Mouse (Mus musculus) macrophage (primary cell): Measurements from ENCODE around the gene Fstl4. TPM values are rescaled to one million over a fixed set of nuclear protein-coding genes. Genes with fewer than 3 reads are reported as not detected.

Experiments used
- H3K27ac ChIP-seq: fragments of 350-480 bp; formaldehyde crosslinking; 2 replicates; pipeline ENCODE4 v1.9.0; 2021
- H3K36me3 ChIP-seq: fragments of 350-480 bp; formaldehyde crosslinking; 2 replicates; pipeline ENCODE4 v1.9.0; 2021; ENCODE audit errors: inconsistent target
- H3K4me3 ChIP-seq: fragments of 350-480 bp; formaldehyde crosslinking; 2 replicates; pipeline ENCODE4 v1.9.0; 2021; ENCODE audit errors: inconsistent target
- H3K79me2 ChIP-seq: fragments of 350-480 bp; formaldehyde crosslinking; 2 replicates; pipeline ENCODE4 v1.9.0; 2021; ENCODE audit errors: inconsistent target
- WGBS: methylation state at CpG from one replicate; pipeline ENCODE4 v1.1.7; 2026; ENCODE audit warnings: inconsistent platforms; ENCODE audit not compliant: missing documents; 5-methylcytosine and 5-hydroxymethylcytosine counted together
- polyA plus RNA-seq: library from polyadenylated mRNA; stranded (reverse); fragments of 250-400 nt; gene quantifications from 3 replicates; pipeline ENCODE4 v1.2.4, GENCODE M21; 2018; ENCODE audit warnings: inconsistent platforms
- total RNA-seq, 78 experiments: library from RNA; depleted of rRNA; stranded (reverse); fragments of 250-400 nt; gene quantifications; 1 replicate in 9 of 78; 2 replicates in 24 of 78; 3 replicates in 43 of 78; 4 replicates in 2 of 78; pipeline ENCODE4 v1.2.4; 2018; ENCODE audit warnings: inconsistent platforms in 56 of 78

The Fstl4 gene
- total RNA-seq (2018; cell fraction: chromatin; rRNA removed), result not detected
- not detected for total RNA-seq (2018; cell fraction: cytosol; rRNA removed)
- total RNA-seq (2018; cell fraction: nucleus; rRNA removed), result not detected
- polyA plus RNA-seq, result not detected in 3 replicates

DNA sequence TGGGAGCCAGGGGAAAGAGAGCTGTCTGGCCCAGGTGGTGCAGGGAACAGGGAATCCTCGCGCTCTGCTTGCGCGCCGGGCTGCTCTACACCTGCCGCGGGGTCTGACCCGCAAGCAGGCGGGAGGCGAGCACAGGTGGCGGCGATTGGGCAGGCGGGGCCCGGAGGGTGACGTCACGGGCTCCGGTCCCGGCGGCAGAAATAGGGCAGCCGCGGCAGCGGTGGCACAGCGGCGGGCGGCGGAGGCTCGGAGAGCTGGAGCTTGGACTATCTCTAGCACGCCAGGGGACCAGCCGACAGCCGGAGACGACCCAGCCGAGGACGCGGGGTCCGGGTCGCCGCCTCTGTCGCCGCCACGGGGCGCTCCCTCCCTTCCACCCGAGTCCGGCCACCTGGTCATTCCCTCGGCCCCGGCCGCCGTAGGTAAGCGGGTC, at the start of gene Fstl4:
Gene Fstl4, plus strand, starts transcription at position 174 of the 433 bp plus-strand sequence.
- Histone ChIP-seq H3K27ac (no peak within 1 kb of the TSS), H3K36me3 (no peaks in the 10 kb centered on the region), H3K79me2 (no peaks in the 10 kb centered on the region), H3K4me3 (no peak within 1 kb of the TSS)
- WGBS, result 1% methylated on average over 48 of the region's 48 CpGs

DNA sequence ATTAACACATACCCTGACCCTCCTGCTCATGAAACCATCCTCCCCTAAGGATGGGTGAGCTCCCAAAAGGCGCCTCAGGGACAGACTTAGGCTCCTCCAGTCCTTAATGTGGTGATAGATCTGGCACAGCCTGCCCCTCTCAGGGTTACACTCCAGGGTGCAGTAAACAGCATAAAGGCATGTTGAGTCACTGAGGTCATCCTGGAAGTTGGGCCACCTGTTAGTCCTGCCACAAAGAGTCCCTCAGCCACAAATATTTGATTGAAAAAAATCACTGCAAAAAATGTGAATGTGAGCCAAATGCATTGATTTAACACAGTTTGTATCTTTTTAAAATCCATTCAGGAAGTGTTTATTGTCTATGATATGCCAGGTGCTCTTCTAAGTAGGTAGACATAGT, 45.9 kb upstream of the Fstl4 start:
- 82% methylated on average over 1 of the region's 1 CpGs for WGBS
- Histone ChIP-seq H3K36me3 (no peaks in the 10 kb centered on the region), H3K79me2 (no peaks in the 10 kb centered on the region), H3K4me3 (no peak overlapping the region), H3K27ac (no peak overlapping the region)

DNA sequence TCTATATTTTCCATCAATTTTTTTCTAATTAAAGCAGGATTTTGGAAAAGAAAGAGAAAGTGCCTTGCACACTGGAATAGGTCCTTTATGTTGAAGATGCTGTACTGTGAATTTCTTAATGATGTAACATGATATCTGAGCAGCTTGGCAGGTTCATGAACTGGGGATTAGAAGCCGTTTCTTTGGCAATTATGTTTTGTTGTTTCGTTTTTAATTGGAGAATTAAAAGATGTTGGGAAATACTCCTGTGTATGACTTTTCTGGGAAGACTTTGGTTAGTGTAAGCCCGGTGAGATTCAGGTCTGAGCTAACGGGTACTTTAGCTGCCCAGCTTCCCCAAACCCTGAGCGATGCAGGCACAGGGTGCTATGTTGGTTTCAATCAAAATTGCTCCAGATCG, 43.3 kb upstream of the Fstl4 start:
- Histone ChIP-seq H3K27ac (no peak overlapping the region), H3K4me3 (no peak overlapping the region), H3K36me3 (no peaks in the 10 kb centered on the region), H3K79me2 (no peaks in the 10 kb centered on the region)
- WGBS, result 77% methylated on average over 6 of the region's 6 CpGs

GRCm38 (mm10) chr11:52722706-52723105, 41.7 kb upstream of the Fstl4 start:
- Histone ChIP-seq H3K27ac (no peak overlapping the region), H3K79me2 (no peaks in the 10 kb centered on the region), H3K36me3 (no peaks in the 10 kb centered on the region), H3K4me3 (no peak overlapping the region)
- WGBS, result 90% methylated on average over 4 of the region's 4 CpGs

DNA sequence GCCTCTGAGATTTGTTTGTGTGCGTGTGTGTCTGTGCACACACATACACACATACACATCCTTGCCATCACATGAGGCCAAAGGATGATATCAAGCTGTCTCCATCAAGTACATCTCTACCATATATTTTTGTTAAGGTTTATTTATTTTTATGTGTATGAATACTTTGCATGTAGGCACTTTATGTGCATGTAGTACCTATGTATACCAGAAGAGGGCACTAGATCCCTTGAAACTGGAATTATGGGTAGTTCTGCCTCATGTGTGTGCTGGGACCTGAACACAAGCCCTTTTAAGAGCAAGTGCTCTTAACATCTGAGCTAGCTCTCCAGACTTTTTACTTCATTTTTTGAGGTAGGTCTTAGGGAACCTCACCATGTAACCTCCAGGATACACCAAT, 38.4 kb upstream of the Fstl4 start:
- H3K27ac ChIP-seq, result no peak overlapping the region
- 100% methylated on average over 1 of the region's 1 CpGs for WGBS
- H3K36me3 ChIP-seq, result no peaks in the 10 kb centered on the region
- H3K79me2 ChIP-seq, result no peaks in the 10 kb centered on the region
- H3K4me3 ChIP-seq, result no peak overlapping the region

- Histone ChIP-seq H3K36me3 (no peaks in the 10 kb centered on the region), H3K27ac (no peak overlapping the region), H3K4me3 (no peak overlapping the region), H3K79me2 (no peaks in the 10 kb centered on the region)
- 92% methylated on average over 13 of the region's 15 CpGs for WGBS
Observed at GRCm38 (mm10) chr11:52728479-52728878, 36.0 kb upstream of the Fstl4 start.

- Histone ChIP-seq H3K27ac (no peak overlapping the region), H3K79me2 (no peaks in the 10 kb centered on the region), H3K4me3 (no peak overlapping the region), H3K36me3 (no peaks in the 10 kb centered on the region)
- WGBS, result 65% methylated on average over 5 of the region's 5 CpGs
Observed at GRCm38 (mm10) chr11:52729890-52730289, 34.5 kb upstream of the Fstl4 start.

DNA sequence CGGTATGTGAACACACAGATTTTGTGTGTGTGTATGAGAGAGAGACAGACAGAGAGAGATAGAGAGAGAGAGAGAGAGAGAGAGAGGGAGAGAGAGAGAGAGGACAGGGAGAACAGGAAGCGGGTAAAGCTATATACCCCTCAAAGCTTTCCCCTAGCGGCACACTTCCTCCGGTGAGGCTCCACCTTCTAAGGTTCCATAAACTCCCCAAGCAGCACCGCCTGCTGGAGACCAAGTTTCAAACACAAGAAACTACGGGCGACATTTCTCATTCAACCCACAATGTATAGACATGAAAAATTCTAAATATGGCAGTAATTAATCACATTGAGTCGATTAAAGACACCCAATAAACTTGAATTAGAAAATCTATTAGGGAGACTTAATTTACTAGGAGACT, 32.5 kb upstream of the Fstl4 start:
- H3K4me3 ChIP-seq, result no peak overlapping the region
- H3K79me2 ChIP-seq, result no peaks in the 10 kb centered on the region
- H3K27ac ChIP-seq, result no peak overlapping the region
- WGBS, result 80% methylated on average over 8 of the region's 8 CpGs
- H3K36me3 ChIP-seq, result no peaks in the 10 kb centered on the region

GRCm38 (mm10) chr11:52734493-52735195, 29.8 kb upstream of the Fstl4 start:
- H3K79me2 ChIP-seq, result no peaks in the 10 kb centered on the region
- no peak overlapping the region for H3K27ac ChIP-seq
- H3K36me3 ChIP-seq, result no peaks in the 10 kb centered on the region
- no peak overlapping the region for H3K4me3 ChIP-seq
- 88% methylated on average over 6 of the region's 6 CpGs for WGBS

DNA sequence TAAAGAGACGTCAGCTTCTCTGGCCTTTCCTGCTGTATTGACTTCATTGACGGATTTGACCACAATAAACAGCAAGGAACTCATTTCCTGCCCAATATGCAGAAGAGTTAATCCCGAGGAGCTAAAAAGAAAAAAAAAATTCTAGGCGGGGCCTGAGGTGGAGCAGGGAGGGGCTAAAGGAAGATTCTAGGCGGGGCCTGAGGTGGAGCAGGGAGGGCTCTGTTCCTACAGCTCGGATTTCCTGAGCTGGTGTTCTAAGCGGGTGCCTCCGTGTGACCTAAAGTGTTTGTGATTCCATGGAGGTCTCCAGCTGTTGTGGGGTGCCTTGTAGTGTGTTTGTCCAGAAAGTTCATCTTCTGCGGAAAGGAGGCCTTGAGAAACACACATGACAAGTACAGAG, 25.2 kb upstream of the Fstl4 start:
- Histone ChIP-seq H3K79me2 (no peaks in the 10 kb centered on the region), H3K27ac (no peak overlapping the region), H3K4me3 (no peak overlapping the region), H3K36me3 (no peaks in the 10 kb centered on the region)
- WGBS, result 25% methylated on average over 9 of the region's 9 CpGs

GRCm38 (mm10) chr11:52740466-52740865, 24.0 kb upstream of the Fstl4 start:
- no peaks in the 10 kb centered on the region for H3K36me3 ChIP-seq
- H3K27ac ChIP-seq, result no peak overlapping the region
- no peaks in the 10 kb centered on the region for H3K79me2 ChIP-seq
- no peak overlapping the region for H3K4me3 ChIP-seq

- Histone ChIP-seq H3K36me3 (no peaks in the 10 kb centered on the region), H3K79me2 (no peaks in the 10 kb centered on the region), H3K4me3 (no peak overlapping the region), H3K27ac (no peak overlapping the region)
Observed at GRCm38 (mm10) chr11:52743956-52744355, 20.5 kb upstream of the Fstl4 start.

DNA sequence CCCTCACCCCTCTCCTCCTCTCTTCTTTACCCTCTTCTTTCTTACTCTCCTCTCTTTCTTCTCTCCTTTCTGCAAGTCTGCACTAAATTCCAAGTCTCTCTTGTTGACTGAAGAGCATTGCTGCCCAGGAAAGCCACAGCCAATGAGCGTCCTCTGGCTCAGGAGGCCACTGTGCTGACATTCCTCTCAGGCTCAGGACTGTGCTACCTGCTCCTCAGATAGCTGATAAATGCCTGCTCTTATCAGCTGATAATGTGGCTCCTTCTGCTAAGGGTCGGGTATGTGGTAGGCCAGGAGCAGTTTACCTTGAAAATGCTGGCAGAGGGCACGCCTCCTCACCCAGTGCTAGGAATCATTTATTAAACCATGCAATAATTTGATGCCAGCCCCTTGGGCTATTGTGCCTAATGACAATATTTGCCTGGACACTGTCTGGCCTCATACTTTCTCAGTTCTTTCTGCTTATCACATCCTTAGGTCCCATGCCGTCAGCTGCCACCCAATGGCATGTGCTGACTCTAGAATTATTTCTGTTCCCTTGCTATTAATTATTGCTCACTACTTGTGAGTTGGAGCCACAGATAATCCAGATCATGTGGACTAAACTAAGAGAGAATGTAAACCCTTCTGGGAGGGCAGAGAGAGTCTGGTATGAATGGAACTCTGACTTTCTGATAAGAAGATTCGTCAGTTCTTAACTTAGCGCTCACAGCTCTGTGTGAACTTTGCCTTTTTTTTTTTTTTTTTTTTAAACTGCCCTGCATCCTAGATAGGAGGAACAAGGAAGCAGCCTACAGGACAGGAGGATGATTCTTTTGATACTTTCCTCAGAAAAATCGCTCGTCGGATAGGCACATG, 19.6 kb upstream of the Fstl4 start:
- H3K79me2 ChIP-seq, result no peaks in the 10 kb centered on the region
- H3K27ac ChIP-seq, result no peak overlapping the region
- 73% methylated on average over 9 of the region's 9 CpGs for WGBS
- no peak overlapping the region for H3K4me3 ChIP-seq
- H3K36me3 ChIP-seq, result no peaks in the 10 kb centered on the region

DNA sequence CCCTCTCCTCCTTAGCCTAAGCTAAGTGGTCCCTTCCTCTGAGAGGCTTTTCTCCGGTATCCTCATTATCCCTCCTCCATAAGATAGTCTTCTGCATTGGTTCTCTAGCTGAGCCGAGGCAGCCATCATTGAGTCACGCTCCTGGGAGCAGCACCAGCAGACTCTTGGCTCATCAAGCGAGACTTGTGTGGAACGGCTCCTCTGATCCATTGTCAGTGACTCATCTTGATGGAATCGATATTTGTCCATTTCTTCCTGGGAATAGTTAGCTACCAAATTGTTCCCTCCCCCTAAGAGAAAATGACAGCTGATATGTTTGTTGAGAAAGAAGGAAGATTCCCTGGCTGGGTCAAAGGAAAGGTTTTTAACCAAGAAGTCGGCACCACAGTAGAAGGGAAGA, 17.2 kb upstream of the Fstl4 start:
- Histone ChIP-seq H3K79me2 (no peaks in the 10 kb centered on the region), H3K27ac (no peak overlapping the region), H3K36me3 (no peaks in the 10 kb centered on the region), H3K4me3 (no peak overlapping the region)
- WGBS, result 84% methylated on average over 7 of the region's 7 CpGs

GRCm38 (mm10) chr11:52747766-52748456, 16.5 kb upstream of the Fstl4 start:
- 62% methylated on average over 6 of the region's 6 CpGs for WGBS
- H3K27ac ChIP-seq, result no peak overlapping the region
- H3K4me3 ChIP-seq, result no peak overlapping the region
- H3K36me3 ChIP-seq, result no peaks in the 10 kb centered on the region
- no peaks in the 10 kb centered on the region for H3K79me2 ChIP-seq
